Mouse (Mus musculus) lung, embryonic 14.5 days (tissue): ENCODE measurements around the gene Idi2. TPM values are rescaled to one million over a fixed set of nuclear protein-coding genes. Genes with fewer than 3 reads are reported as not detected.
A peak's percentile ranks its signal among the peaks of the same experiment; 100 is the strongest.
"Not testable (repeated sequence)": the region's sequence is repeated elsewhere in the genome, so short reads cannot be mapped to it uniquely, and the experiment has no call there.

Experiments used
- ATAC-seq: fragments of 200-750 bp; cut with Nextera tagmentation; 2 replicates; pipeline ENCODE4 v1.8.0; 2017; ENCODE audit warnings: mild to moderate bottlenecking, moderate TSS enrichment, moderate library complexity; ENCODE audit not compliant: insufficient read depth
- DNase-seq: peaks from one replicate; pipeline ENCODE4 v3.0.0-alpha.2; 2015
- H3K27ac ChIP-seq: fragments of 300-500 bp; sonication (generic); 2 replicates; pipeline ENCODE4 v1.5.1; 2014; ENCODE audit warnings: low read depth, mild to moderate bottlenecking, moderate library complexity
- H3K27me3 ChIP-seq: fragments of 300-500 bp; sonication (generic); 2 replicates; pipeline ENCODE4 v1.6.1; 2014; ENCODE audit warnings: low read length, control low read depth; ENCODE audit not compliant: insufficient read depth
- H3K36me3 ChIP-seq: fragments of 300-500 bp; sonication (generic); 2 replicates; pipeline ENCODE4 v1.6.1; 2014; ENCODE audit warnings: control low read depth; ENCODE audit not compliant: insufficient read depth
- H3K4me1 ChIP-seq: fragments of 300-500 bp; sonication (generic); 2 replicates; pipeline ENCODE4 v1.6.1; 2014; ENCODE audit warnings: antibody characterized with exemption, control low read depth; ENCODE audit not compliant: insufficient read depth
- H3K4me2 ChIP-seq: fragments of 300-500 bp; sonication (generic); 2 replicates; pipeline ENCODE4 v1.6.1; 2014; ENCODE audit warnings: mild to moderate bottlenecking
- H3K4me3 ChIP-seq: fragments of 300-500 bp; sonication (generic); 2 replicates; pipeline ENCODE4 v1.5.1; 2014; ENCODE audit warnings: low read depth, low read length
- H3K9ac ChIP-seq: fragments of 300-500 bp; sonication (generic); 2 replicates; pipeline ENCODE4 v1.6.1; 2014
- H3K9me3 ChIP-seq: fragments of 300-500 bp; sonication (generic); 2 replicates; pipeline ENCODE4 v1.6.1; 2016; ENCODE audit warnings: low read depth, low read length, control low read depth
- CTCF ChIP-seq: IDR thresholded peaks from 2 replicates; pipeline ENCODE4 v1.5.1; 2016; ENCODE audit warnings: antibody characterized with exemption, low read depth
- WGBS: fragments of 180-500 bp; shearing (Covaris S2); extraction: QIAGEN DNeasy Blood & Tissue Kit; methylation state at CpG from one replicate; pipeline ENCODE4 v1.1.7; 2014; 5-methylcytosine and 5-hydroxymethylcytosine counted together
- microRNA-seq: library from miRNA; unstranded; fragments of <30 nt; microRNA quantifications from one replicate; pipeline ENCODE4, GENCODE M21; 2016; ENCODE audit warnings: borderline number of aligned reads
- polyA plus RNA-seq: library from polyadenylated mRNA; unstranded; fragments of >200 nt; fragmentation: Nextera tagmentation; extraction: Ambion mirVana; gene quantifications from 2 replicates; pipeline ENCODE4 v1.2.1, GENCODE M21; 2014

The Idi2 gene
- polyA plus RNA-seq, 1 experiment from 2014 or later = not detected

GRCm38 (mm10) chr13:8992231-8992630 is 39.6 kb downstream of the Idi2 start:
- Histone ChIP-seq H3K36me3 (peaks cover 42% of the 10 kb centered on the region), H3K4me1 (0 out of 2 replicates have a peak, but pooled peaks cover 2% of the 10 kb centered on the region), H3K9me3 (no peaks in the 10 kb centered on the region), H3K4me3 (no peak overlapping the region), H3K27ac (no peak overlapping the region), H3K9ac (no peak overlapping the region), H3K27me3 (no peaks in the 10 kb centered on the region), H3K4me2 (no peak overlapping the region)
- DNase-seq = no peak
- 90% methylated on average over 6 of the region's 6 CpGs for WGBS
- TF ChIP-seq CTCF = no peak
- no peak for ATAC-seq

DNA sequence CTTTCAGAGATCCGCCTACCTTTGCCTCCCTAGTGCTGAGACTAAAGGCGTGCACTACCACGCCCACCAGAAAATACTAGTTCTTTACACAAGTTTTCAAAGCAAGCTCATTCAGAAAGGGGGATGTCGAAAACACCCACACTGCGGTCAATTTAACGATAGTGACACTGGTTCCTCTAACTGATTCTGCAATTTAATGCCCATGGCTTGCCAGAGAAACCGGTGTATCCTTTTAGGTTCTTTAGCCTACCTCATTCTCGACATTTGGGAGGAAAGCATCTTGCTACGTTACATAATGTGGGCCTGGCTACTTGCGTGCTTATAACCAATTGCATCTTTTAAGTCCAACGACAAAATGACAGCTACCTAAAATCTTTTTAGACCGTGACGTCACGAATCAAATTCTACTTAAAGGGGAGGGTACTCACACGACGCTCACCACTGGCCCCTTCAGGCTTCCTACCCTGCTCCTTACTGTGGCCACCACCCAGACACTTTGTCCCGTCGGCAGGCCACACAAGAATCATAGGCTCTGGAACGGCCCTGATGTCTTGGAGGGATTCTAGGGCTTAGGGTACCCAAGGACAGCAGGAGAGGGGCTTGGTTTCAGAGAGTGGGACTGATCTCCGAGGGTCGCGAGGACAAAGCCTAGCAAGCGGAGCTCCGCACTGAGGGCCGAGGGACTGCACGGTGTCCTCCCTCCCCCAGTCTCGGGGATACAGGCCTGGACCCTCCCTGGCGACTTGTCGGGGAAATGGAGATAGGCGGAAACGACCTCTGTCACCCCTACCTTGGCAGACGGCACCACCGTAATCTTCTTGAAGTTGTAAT is 42.7 kb downstream of the Idi2 start:
- peaks cover 14% of the 10 kb centered on the region for H3K36me3 ChIP-seq
- H3K27ac ChIP-seq = peak overlapping the region; percentile 50; the same call in 1 of the 2 replicates
- DNase-seq = peak; percentile 61
- peak overlapping the region; percentile 97 for H3K4me3 ChIP-seq
- 4% methylated on average over 33 of the region's 33 CpGs for WGBS
- H3K27me3 ChIP-seq = no peaks in the 10 kb centered on the region
- no peaks in the 10 kb centered on the region for H3K9me3 ChIP-seq
- TF ChIP-seq CTCF = no peak
- peak; percentile 66 for ATAC-seq
- H3K4me1 ChIP-seq = 0 out of 2 replicates have a peak, but pooled peaks cover 2% of the 10 kb centered on the region
- H3K4me2 ChIP-seq = peak overlapping the region; percentile 94
- H3K9ac ChIP-seq = peak overlapping the region; percentile 91

- WGBS = under 1% methylated on average over 51 of the region's 51 CpGs
- peak; percentile 98 for ATAC-seq
- Histone ChIP-seq H3K9me3 (no peaks in the 10 kb centered on the region), H3K4me2 (peak within 1 kb of the TSS; percentile 94), H3K36me3 (peaks cover 6% of the 10 kb centered on the region), H3K4me3 (peak within 1 kb of the TSS; percentile 97), H3K9ac (peak within 1 kb of the TSS; percentile 91), H3K27me3 (no peaks in the 10 kb centered on the region), H3K4me1 (0 out of 2 replicates have a peak, but pooled peaks cover 2% of the 10 kb centered on the region), H3K27ac (peak within 1 kb of the TSS; percentile 76; the same call in 1 of the 2 replicates)
- peak; percentile 75 for TF ChIP-seq CTCF
- DNase-seq = peak; percentile 99
Observed at GRCm38 (mm10) chr13:8995990-8996786, 43.5 kb downstream of the Idi2 start, which contains the start of gene Gtpbp4. TSS of gene Gtpbp4 (minus strand) at chr13:8996083.

- not testable (repeated sequence) for H3K27ac ChIP-seq, DNase-seq, ATAC-seq, H3K4me3 ChIP-seq, H3K36me3 ChIP-seq, H3K4me2 ChIP-seq, H3K9me3 ChIP-seq, H3K9ac ChIP-seq, H3K4me1 ChIP-seq, H3K27me3 ChIP-seq
- WGBS = 76% methylated on average over 5 of the region's 5 CpGs
Observed at GRCm38 (mm10) chr13:8997221-8997620, 44.6 kb downstream of the Idi2 start.

DNA sequence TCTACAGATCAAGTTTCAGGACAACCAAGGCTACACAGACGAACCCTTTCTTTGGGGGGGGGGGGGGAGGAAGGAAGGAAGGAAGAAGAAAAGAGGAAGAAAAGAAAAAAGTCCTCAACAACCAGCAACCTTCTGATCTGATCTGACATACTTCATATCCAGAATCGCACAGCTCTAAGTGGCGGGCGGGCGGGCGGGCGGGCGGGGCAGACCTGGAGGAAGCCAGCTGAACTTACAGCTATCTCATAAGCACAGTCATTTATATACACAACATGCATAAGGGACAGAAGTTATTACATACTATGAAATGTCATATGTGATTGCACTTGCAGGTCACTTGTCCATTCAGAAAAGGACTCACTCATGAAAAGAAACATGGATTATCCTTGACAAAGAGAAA is 46.8 kb downstream of the Idi2 start:
- no peak for TF ChIP-seq CTCF

DNA sequence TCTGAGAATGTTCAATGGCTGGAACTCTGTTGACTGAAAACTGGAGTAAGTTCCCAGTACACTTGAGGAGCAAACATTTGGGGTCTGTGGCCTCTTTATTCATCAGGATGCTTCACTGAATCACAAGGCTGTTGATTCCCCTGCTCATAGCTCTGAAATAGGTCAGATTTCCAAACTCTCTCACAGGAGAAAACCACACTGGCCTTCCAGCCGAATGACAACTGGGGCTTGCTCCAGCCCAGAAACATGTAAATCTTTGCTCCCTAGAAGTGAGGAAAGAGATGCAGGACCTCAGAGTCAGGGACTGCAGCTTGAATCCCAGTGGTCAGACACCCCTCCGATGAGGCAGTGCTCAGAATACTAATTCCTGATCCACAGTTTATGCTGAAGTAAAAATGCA is 50.6 kb downstream of the Idi2 start:
- DNase-seq (no peak), ATAC-seq (no peak)
- no peaks in the 10 kb centered on the region for H3K27me3 ChIP-seq
- 73% methylated on average over 2 of the region's 2 CpGs for WGBS
- H3K4me2 ChIP-seq = no peak overlapping the region
- no peak overlapping the region for H3K9ac ChIP-seq
- H3K27ac ChIP-seq = no peak overlapping the region
- no peak for TF ChIP-seq CTCF
- no peaks in the 10 kb centered on the region for H3K36me3 ChIP-seq
- H3K4me1 ChIP-seq = no peaks in the 10 kb centered on the region
- no peaks in the 10 kb centered on the region for H3K9me3 ChIP-seq
- H3K4me3 ChIP-seq = no peak overlapping the region

More for the DNA sequence above, 46.8 kb downstream of the Idi2 start:
- Histone ChIP-seq H3K27ac (no peak overlapping the region), H3K9me3 (no peaks in the 10 kb centered on the region), H3K4me1 (0 out of 2 replicates have a peak, but pooled peaks cover 2% of the 10 kb centered on the region), H3K27me3 (no peaks in the 10 kb centered on the region), H3K9ac (no peak overlapping the region), H3K4me2 (no peak overlapping the region), H3K4me3 (no peak overlapping the region), H3K36me3 (no peaks in the 10 kb centered on the region)
- no peak for DNase-seq
- no peak for ATAC-seq
- WGBS = 81% methylated on average over 8 of the region's 8 CpGs

Small RNA genes within 50 kb of the gene (microRNA-seq; reads per million reads assigned to microRNA genes)
- not detected for gene Gm22750

Other genes with a start within 250 kb of the Idi2 start
- gene Wdr37, start 81.0 kb upstream of the Idi2 start, polyA plus RNA-seq = 23.4 and 24.4 TPM in 2 replicates
- 71.5 and 81.2 TPM in 2 replicates for gene Idi1, start 67.4 kb upstream of the Idi2 start, polyA plus RNA-seq
- not detected in 2 replicates for gene Gm9745, start 4.6 kb upstream of the Idi2 start, polyA plus RNA-seq
- gene Gtpbp4, start 43.2 kb downstream of the Idi2 start, polyA plus RNA-seq = 87.1 and 89.6 TPM in 2 replicates
- gene Larp4b, start 141.0 kb downstream of the Idi2 start, polyA plus RNA-seq = 41.4 and 42.0 TPM in 2 replicates